Mouse (Mus musculus): ENCODE results near the gene Lclat1. TPM values are rescaled to one million over a fixed set of nuclear protein-coding genes. Genes with fewer than 3 reads are reported as not detected.
A peak's percentile ranks its signal among the peaks of the same experiment; 100 is the strongest.

Gene Lclat1
- polyA plus RNA-seq, 1 experiment = 12.6 TPM

DNA sequence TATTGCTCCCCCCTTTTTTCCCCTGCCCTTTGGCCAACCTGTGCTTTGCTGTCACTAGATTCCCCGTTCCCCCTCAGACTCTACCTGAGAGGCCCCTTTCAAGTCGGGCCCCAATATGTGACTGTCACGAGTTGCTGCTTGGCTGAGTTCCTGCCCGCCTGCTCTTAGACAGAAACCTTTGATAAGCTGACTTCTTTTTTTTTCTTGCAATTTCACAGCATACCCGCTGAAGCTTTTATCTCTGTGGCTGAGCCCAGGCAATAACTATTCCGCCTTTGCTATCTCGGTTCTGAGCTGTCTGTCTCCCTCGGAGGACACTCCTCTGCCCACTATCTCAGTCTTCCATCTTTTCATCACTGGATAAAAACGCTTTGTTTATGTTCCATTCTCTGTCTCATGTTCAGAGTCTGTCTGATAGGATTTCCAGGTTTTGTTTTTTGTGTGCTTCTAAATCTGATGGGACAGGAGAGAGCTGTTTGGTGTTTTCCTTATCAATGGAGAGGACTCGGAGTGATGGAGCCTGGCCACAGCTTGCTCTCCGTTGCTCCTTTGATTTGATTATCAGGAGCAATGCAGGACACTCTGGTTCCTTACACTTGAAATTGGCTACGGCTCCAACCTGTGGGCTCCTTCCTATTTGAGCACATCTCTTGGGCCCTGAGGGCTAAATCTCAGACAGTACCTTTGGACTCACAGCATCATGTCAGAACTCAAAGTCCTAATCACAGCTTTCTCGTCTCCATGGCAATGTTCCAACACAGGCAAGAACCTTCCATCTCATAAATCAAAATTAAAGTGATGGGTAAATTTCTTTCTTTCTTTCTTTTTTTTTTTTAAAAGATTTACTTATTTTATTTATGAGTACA lies 20.5 kb upstream of the Lclat1 start:
- no peak for DNase-seq (ENCODE audit: low read depth)

DNA sequence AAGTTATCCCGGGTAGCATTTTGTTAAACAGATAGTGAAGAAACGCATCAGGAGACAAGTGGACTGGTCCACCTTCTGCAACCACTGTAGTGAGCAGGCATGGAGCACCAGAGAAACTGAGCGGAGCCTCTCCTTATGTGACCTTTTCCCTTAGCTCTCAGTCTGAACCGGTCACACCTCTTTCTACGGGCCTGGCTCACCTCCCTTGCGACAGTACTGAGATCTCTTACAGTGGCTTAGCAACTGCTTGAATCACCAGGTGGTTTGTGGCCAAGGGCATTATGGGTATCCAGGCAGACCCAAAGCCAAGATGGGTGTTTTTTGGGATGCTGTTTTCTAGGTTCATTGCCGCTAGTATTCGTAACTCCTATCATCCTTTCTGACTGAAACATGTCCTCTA lies 16.4 kb upstream of the Lclat1 start:
- DNase-seq (ENCODE audit: low read depth) = peak; percentile 46

DNA sequence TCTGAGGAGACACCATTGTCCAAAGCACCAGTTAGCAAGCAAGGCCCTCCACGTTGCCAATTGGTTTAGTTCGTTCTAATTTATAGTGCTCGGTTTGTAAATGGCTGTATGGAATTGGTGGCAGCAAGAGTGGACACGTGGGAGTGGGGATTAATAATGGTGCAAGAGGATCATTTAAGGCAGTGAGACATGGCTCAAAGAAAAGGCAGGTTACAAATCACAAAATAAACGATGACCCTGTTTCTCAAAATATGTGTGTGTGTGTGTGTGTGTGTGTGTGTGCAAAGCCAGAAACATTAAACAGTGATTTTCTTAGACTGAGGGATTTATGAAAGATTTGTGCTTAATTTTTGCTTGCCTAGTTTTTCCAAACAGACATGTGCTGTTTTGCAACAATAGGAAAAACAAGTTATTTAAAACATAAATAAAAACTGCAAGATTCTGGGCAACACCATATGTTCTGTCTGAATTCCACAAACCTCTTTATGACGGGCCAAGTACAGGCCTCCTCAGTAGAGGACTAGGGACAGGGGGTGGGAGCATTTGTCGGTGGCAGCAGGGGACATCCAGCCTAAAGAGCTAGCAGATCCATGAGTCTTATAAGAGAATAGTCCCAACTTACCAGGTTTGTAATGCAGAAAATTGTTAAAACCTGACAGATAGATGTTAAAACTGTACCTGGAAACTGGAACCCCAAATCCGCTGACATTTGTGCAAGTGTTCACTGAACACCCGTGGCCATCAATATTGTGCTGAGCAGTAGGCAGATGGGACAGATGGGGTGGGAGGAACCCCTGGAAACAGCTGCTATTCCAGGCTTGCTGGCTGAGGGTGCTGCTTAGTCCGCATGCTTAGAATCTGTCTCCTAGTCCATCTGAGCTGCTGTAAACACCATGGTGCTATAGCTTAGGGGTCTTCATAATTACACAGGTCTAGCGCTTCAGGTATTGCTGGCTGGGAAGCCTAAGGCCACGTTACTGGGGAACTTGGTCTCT lies 15.4 kb upstream of the Lclat1 start:
- peak; percentile 63 for DNase-seq (ENCODE audit: low read depth)

DNA sequence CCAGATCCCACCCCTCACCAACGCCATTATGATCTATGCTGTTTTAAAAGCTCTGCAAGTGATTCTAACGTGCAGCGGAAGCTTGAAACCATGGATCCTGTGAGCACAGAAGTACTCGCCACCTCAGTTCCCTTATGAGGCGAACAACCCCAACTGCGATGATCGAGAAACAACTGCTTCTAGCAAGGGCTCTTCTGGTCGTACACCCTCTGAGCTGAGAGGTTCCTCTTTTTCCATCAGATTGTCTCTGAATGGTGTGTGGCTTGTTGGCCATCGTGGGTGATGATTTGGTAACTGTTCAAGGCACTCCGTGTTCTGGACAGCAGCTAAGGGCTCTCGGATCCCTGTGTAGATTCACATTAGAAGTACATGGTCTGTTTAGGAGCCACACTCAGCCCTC lies 12.7 kb upstream of the Lclat1 start:
- DNase-seq (ENCODE audit: low read depth) = no peak

DNA sequence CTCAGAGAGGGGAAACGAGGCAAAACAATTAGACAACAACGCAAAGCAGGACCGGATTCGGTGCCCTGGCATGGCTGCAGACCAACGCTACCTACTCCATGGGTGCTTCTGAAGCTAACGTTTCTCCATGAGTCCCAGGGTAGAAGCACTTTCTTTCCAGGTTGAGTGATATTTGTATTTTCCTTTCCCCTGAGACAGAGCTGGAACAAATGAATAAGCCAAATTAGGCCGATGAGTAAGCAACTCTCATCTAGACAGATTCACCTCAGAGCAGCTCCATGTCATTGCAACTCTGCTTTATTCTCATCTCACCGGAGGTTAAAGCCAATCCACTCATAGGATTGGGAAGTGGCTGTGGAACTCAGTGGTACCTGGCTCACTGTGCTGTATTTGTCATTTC lies 12.2 kb upstream of the Lclat1 start:
- DNase-seq (ENCODE audit: low read depth) = no peak

DNA sequence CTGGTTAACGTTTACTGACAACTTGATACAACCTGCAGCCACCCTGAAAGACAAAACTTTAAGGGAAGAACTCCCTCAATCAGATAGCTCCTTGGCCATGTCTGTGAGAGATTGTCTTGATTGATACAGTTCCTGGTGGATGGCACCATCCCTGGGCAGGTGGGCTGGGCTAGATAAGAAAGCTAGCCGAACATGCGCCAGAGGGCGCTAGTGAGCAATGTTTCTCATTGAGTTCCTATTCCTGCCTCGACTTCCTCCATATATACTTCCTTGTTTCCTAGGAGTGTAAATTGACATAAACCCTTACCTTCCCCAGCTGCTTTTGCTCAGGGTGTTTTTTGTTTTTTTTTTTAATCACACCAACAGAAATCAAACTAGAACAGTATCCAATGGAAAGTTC lies 11.3 kb upstream of the Lclat1 start:
- no peak for DNase-seq (ENCODE audit: low read depth)

DNA sequence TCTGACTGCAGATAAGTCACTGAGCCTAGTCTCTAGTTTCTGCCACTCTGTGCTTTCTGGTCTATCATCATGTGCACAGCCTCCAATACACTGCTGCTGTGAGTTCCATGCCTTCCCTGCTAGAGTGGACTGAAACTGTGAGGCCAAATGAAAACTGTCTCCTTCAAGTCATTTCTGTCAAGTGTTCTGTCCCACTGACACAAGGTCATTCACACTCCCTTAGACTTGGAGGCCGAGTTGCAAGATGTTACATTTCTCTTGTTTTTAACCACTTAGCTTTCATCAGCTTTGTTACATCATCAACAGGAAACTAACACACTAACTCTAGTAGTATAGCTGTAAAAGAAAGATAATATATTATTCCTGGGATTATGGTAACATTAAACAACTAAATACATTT lies 9.1 kb upstream of the Lclat1 start:
- no peak for DNase-seq (ENCODE audit: low read depth)

DNA sequence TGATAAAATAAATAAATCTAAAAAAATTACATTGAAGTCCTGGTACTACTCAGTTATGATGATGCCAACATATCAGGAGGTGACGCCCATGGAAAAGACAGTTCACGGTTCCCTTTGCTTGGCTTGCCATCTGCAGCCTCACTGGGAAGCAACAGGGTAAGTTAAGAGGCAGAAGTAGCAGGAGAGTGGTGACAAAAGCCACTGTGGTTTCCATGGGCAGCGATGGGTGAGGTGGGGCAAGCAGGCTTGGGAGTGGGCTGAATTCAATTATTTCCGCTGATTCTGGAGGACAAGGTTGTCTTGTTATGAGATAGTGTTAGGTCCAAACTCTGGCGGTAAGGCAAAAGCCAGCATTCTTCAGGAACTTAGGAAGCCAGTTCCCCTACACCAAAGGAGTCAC lies 7.4 kb upstream of the Lclat1 start:
- no peak for DNase-seq (ENCODE audit: low read depth)

DNA sequence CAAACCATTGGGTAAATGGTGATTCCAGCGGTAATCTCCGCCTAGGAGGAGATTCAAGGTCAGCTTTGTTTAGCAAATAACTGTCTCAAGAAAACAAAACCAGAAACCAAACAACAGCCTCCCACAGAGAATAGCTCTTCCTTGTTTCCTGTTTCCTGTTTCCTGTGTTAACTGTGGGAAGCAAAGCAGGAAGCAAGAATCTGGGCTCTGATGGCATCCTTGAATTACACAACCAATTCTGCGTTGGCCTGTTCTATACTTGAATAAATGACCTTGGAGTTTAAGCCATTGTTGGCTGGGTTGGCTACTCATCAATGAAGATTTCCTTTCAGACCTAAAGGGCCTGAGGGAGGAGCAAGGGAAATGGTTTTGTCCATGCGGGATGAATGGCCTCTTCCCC lies 5.2 kb upstream of the Lclat1 start:
- DNase-seq (ENCODE audit: low read depth) = no peak

DNA sequence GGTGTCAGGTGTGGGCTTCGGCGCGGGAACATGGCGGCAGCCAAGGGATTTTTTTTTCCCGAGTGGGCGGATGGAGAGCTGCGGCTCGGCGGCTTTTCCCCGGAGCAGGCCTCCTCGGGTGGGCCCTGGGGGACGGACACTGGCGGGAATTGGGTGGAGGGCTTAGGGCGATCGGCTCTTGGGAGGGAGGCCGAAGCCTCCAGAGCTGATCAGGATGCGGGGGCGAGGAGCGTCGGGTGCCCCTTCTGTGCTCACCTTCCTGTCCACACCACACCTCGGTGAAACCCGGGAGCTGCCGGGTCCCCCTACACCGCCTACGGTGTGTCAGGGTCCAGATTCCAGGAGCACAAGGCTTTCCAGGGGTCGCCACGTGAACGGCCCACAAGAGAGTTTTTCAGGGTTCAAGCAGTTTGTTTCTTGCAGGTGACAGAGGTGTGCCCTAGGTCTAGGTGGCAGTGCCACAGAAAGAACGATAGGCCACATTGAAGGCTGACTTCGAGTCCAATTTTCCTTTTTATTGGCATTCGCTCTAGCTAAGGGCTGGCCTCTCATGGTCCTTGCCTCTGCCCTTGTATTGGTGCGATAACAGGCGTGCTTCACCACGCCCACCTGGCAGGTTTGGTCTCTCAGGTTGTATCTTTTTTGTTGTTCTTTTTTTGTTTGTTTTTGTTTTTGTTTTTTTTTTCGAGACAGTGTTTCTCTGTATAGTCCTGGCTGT lies 544 bp downstream of the Lclat1 start:
- no peak for DNase-seq (ENCODE audit: low read depth)

DNA sequence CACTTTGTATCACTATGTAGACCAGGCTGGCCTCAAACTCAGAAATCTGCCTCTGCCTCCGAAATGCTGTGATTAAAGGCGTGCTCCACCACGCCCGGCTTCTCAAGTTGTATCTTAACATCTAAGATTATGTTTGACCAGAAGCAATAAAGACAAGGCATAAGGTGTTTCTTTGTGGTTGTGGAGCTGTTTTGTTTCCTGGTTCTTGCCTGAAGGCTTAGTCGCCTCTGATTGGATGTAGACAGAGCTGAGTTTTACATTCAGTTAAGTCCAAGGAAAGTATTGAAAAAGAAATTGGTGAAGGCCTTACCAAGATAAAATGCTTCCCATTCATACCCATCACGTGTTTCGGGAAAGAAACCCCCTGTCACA lies 1.1 kb downstream of the Lclat1 start:
- no peak for DNase-seq (ENCODE audit: low read depth)

DNA sequence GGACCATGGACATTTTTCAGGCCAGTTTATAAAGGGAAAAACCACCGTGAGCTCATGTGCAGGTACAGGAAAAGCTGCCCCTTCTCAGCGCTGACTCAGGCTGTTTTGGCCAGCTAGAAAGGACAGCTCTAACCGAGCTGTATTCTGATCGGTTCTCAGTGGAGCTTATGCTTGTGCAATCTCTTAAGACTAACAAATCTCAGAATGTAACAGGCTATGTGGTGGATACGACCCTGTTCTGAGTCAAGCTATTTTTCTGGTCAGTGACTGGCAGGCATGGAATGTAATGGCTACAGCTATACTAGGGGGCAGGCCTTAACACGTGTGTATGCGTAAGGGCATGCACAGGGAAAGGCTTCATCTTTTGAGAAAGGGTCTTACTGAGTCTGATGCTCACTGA lies 4.3 kb downstream of the Lclat1 start:
- no peak for DNase-seq (ENCODE audit: low read depth)

DNA sequence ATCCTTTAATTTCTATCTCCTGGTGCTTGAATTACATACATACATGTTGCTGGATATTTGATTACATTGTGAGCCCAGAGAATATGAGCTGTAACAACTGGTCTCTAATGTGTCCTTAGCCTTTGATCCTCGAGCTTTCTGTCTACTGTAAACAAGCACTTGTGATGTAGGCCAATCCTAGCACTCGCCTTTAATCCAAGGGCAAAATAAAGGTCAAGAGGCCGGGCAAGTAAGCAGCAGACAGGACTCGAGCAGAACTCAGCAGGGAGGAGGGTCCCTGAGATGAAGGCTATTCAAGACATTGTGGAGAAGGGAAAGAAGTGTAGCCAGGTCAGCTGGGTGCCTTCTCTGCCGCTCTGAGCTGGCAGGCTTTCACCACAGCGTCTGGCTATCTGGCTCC lies 4.8 kb downstream of the Lclat1 start:
- DNase-seq (ENCODE audit: low read depth) = no peak

DNA sequence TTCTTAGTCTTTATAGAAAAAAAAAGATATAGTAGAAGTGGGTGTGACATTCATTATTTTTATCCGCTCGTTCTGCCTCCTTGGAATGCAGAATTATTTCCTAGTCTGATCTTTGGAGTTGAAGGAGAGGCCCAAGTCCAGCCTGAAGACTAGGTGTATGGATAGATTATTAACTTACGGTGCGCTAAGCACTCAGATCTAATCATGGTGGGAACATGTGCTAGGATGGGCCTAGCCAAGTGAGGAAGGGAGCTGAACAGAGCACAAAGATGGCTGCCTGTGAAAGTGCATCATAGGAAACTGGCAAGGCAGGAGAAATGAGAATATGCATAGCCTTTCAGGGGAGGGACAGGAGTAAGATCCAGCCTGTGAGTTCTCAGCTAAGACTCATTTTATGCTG lies 5.4 kb downstream of the Lclat1 start:
- DNase-seq (ENCODE audit: low read depth) = no peak

DNA sequence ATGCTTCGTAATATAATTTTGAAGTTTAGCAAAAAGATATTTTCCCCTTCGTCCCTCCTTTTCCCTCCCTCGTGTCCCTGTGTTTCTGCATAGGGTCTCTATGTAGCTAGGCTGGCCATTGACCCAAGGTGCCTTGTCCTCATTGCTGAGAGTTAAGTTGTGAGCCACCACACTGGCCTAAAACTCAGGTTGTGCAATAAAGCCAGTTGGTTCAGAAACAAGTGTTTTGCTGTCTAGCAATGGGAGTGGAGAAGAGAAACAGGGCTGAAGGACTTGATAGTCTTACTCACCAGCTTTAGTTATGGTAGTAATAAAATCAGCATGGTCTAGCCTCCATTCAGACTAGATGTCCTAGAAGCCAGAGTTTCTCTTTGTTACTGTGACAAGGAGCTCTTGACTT lies 10.3 kb downstream of the Lclat1 start:
- no peak for DNase-seq (ENCODE audit: low read depth)

DNA sequence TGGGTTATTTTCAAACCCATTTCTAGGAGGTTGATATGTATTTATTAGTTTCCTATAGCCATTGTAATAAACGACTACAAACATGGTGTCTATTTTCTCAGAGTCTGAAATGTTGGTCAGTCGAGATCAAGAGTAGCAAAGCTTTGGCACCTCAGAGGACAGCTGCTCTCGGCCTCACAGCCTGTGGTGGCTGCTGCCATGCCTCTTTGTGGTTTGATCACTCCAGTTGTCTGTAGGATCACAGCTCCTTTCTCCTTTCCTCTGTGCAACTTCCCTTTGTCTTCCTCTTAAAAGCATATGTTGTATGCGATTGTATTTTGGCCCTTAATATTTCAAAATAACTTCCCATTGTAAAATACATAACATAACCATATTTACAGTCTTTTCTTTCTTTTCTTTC lies 10.9 kb downstream of the Lclat1 start:
- no peak for DNase-seq (ENCODE audit: low read depth)

DNA sequence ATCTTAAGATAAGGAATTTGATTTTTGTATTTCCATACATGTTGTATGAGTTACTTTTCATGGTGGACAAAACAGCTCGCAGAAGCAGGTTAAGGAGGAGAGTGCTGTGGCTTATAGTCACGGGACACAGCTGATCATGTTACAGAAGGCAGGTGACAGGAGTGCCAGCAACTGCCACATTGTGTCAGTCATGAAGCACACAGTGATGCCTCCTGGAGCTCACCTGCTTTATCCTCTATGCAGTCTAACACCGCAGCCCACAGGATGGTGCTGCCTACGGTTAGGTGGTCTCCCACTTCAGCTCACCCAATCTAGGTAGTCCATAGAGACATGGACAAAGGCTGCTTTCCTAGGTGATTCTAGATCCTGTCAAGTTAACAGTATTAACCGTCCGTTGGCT lies 11.4 kb downstream of the Lclat1 start:
- DNase-seq (ENCODE audit: low read depth) = no peak

DNA sequence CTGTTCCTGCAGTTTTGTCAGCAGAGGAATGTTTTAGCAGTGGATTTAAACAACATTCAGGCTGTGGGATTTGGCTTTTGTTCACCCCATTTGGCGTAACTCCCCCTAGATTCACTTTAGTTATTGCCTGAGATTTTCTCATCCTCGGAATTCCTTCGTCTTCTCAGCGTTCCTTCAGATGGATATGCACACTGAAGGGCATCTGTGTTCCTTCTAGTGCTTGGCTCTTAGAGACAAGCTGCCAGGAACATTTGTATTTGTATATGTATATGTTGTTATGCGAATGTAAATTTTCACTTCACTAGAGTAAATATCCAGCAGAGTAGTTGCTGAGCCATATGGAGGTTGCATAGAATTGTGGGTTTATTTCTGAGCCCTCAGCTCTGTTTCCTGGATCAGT lies 12.8 kb downstream of the Lclat1 start:
- DNase-seq (ENCODE audit: low read depth) = no peak

DNA sequence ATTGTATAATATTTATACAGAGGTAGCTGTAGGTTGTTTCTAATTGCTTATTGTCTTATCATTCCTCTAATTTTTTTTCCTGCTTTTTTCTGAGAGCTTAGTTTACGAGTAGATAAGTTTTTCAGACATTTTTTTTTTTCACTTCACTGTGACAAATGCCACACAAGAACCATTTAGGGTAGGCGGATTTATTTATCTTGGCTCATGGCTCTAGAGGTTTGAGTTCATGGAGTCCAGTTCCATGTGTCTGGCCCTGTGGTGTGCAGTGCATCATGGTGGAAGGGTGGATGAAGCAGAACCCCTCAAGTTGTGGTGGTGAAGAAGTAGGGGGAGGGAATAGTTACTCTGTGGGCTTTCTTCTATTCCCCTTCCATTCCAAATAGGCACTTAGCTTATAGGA lies 13.9 kb downstream of the Lclat1 start:
- no peak for DNase-seq (ENCODE audit: low read depth)

DNA sequence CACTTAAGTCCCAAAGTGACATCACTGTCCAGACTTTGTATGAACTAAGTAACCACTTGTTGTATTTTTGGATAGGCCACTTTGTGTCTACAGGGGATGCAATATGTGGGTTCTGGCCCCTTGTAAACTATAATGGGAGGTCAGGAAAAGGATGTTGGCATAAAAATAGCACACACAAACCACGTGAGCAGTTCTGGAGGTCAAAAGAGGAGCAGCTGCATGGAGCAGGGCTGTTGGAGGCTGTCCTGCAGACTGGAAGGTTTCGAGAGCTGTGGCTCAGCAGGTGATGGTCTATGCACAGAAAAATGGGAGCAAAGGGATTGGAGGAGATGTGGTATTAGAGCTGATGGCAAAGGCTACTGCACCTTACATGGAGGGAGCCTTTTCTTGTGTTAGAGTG lies 18.6 kb downstream of the Lclat1 start:
- no peak for DNase-seq (ENCODE audit: low read depth)

DNA sequence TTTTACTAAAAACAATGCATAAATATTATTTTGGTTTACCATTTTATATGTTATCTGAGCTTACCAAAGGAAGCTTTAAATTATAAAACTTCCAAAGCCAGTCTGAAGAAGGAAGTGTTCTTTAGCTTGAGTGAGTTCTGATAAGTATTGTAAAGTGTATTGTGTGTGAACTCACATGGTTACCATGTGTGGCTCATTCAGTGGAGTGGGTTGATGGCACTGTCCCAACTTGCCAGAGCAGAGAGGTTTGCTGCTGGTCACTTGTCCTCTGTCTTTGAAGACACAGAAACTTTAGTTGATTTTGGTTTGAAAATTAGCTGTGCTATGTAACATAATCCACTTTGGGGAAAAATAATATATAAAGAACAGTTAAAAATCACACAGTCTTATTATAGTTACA lies 19.1 kb downstream of the Lclat1 start:
- DNase-seq (ENCODE audit: low read depth) = no peak

Data from gonadal fat pad, adult 2 months (tissue).